Mouse (Mus musculus) C2C12 (cell line): Measurements from ENCODE around the gene Gzmf.

Source experiments
- CEBPB ChIP-seq: IDR thresholded peaks from one replicate; pipeline ENCODE4 v1.6.1; 2011; ENCODE audit warnings: low read depth, mild to moderate bottlenecking, control low read depth, moderate library complexity
- CTCF ChIP-seq: IDR thresholded peaks from one replicate; pipeline ENCODE4 v1.5.1; 2011; ENCODE audit not compliant: control insufficient read depth, insufficient read depth, insufficient read length
- FOSL1 ChIP-seq: IDR thresholded peaks from one replicate; pipeline ENCODE4 v1.8.0; 2011; ENCODE audit warnings: mild to moderate bottlenecking, low read length; ENCODE audit not compliant: poor library complexity, insufficient read depth, severe bottlenecking
- MAX ChIP-seq: IDR thresholded peaks from one replicate; pipeline ENCODE4 v1.6.1; 2011; ENCODE audit warnings: mild to moderate bottlenecking, control low read depth
- MYOG ChIP-seq: IDR thresholded peaks from one replicate; pipeline ENCODE4 v1.6.1; 2011; ENCODE audit not compliant: control insufficient read depth, insufficient read length; ENCODE audit errors: extremely low read depth
- USF1 ChIP-seq: IDR thresholded peaks from one replicate; pipeline ENCODE4 v1.6.1; 2011; ENCODE audit warnings: low read depth, mild to moderate bottlenecking, control low read depth, moderate library complexity

DNA sequence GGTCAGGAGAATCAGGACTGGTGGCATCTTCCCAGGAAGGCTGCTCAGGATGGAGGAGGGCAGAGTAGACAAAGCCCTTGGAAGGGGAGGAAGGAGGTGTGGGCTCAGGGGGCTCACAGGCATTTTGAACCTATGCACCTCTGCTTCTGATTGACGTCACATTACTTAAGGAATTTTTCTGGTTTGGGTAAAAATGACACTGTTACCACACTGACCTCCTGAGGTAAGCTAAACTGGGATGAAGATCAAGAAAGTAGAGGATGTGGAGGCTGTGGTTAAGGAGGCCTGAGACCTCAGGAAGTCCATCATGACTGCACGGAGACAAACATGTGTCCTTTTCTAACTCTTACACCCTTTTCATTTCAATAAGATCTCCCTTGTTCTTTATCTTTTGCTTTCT is 23.3 kb upstream of the Gzmf start, which contains the start of gene Gzmc:
- TF ChIP-seq CTCF, result no peak
- TF ChIP-seq FOSL1, result no peak
- no peak for TF ChIP-seq MAX
- no peak for TF ChIP-seq USF1
- no peak for TF ChIP-seq MYOG
- TF ChIP-seq CEBPB, result no peak
